Mouse (Mus musculus) MEL (cell line): ENCODE measurements around the gene Srgap1. TPM values are rescaled to one million over a fixed set of nuclear protein-coding genes. Genes with fewer than 3 reads are reported as not detected.

Source experiments
- DNase-seq: peaks from one replicate; pipeline ENCODE4 v3.0.0; 2011; ENCODE audit warnings: low read depth, low spot score
- H3K27ac ChIP-seq: 2 replicates; pipeline ENCODE4 v1.5.1; 2012; ENCODE audit warnings: low read depth, mild to moderate bottlenecking, control low read depth, low read length, moderate library complexity; ENCODE audit not compliant: control insufficient read depth
- H3K27me3 ChIP-seq, 2 experiments: fragments of 150-350 bp in 1 of 2; sonication (generic) in 1 of 2; 2 replicates each; pipeline ENCODE4 v1.6.1; 2012; ENCODE audit warnings: low read length in 2 of 2, mild to moderate bottlenecking in 2 of 2, improper control_type of control experiment in 1 of 2, moderate library complexity in 1 of 2; ENCODE audit not compliant: insufficient read depth in 2 of 2, control insufficient read depth in 1 of 2
- H3K36me3 ChIP-seq, 2 experiments: 2 replicates each; pipeline ENCODE4 v1.6.1; 2012 to 2014; ENCODE audit warnings: low read length in 2 of 2, improper control_type of control experiment in 1 of 2, inconsistent platforms in 1 of 2, mild to moderate bottlenecking in 1 of 2; ENCODE audit not compliant: insufficient read depth in 2 of 2, control insufficient read depth in 1 of 2
- H3K4me1 ChIP-seq, 2 experiments: fragments of 150-350 bp in 1 of 2; sonication (generic) in 1 of 2; 2 replicates each; pipeline ENCODE4 v1.6.1; 2012; ENCODE audit warnings: low read length in 2 of 2, improper control_type of control experiment in 1 of 2, mild to moderate bottlenecking in 1 of 2; ENCODE audit not compliant: insufficient read depth in 2 of 2, control insufficient read depth in 1 of 2
- H3K4me3 ChIP-seq, 2 experiments: fragments of 150-350 bp in 1 of 2; sonication (generic) in 1 of 2; 2 replicates each; pipeline ENCODE4 v1.5.1; 2012; ENCODE audit warnings: low read depth in 2 of 2, low read length in 2 of 2, mild to moderate bottlenecking in 2 of 2, moderate library complexity in 2 of 2, control low read depth in 1 of 2, improper control_type of control experiment in 1 of 2; ENCODE audit not compliant: control insufficient read depth in 1 of 2, insufficient read depth in 1 of 2
- H3K79me2 ChIP-seq: 2 replicates; pipeline ENCODE4 v1.6.1; 2012; ENCODE audit warnings: mild to moderate bottlenecking, low read length, moderate library complexity; ENCODE audit not compliant: control insufficient read depth, poor library complexity, insufficient read depth
- H3K9ac ChIP-seq: 2 replicates; pipeline ENCODE4 v1.6.1; 2012; ENCODE audit warnings: low read depth, mild to moderate bottlenecking, control low read depth, low read length, moderate library complexity; ENCODE audit not compliant: control insufficient read depth, poor library complexity, severe bottlenecking
- H3K9me3 ChIP-seq: fragments of 150-350 bp; sonication (generic); replicated peaks from 2 replicates; pipeline ENCODE4 v1.6.1; 2012; ENCODE audit warnings: mild to moderate bottlenecking, low read length, improper control_type of control experiment, moderate library complexity; ENCODE audit not compliant: insufficient read depth
- BHLHE40 ChIP-seq: IDR thresholded peaks from 2 replicates; pipeline ENCODE4 v1.6.1; 2012; ENCODE audit warnings: low read depth, mild to moderate bottlenecking, inconsistent platforms, low read length, improper control_type of control experiment, borderline replicate concordance
- CHD2 ChIP-seq: IDR thresholded peaks from 2 replicates; pipeline ENCODE4 v1.6.1; 2011; ENCODE audit warnings: low read length, improper control_type of control experiment
- CTCF ChIP-seq, 3 experiments: IDR thresholded peaks in 2 of 3; conservative IDR thresholded peaks in 1 of 3; 2 replicates each; pipeline ENCODE4 v1.5.1; 2011 to 2012; ENCODE audit warnings: low read length in 3 of 3, low read depth in 2 of 3, mild to moderate bottlenecking in 2 of 3, improper control_type of control experiment in 1 of 3, inconsistent platforms in 1 of 3, mixed read lengths in 1 of 3, moderate library complexity in 1 of 3; ENCODE audit not compliant: control insufficient read depth in 1 of 3, insufficient read depth in 1 of 3, poor library complexity in 1 of 3, severe bottlenecking in 1 of 3
- E2F4 ChIP-seq: IDR thresholded peaks from 2 replicates; pipeline ENCODE4 v1.6.1; 2011; ENCODE audit warnings: low read depth, low read length, improper control_type of control experiment, borderline replicate concordance
- ELF1 ChIP-seq: IDR thresholded peaks from 2 replicates; pipeline ENCODE4 v1.6.1; 2014; ENCODE audit warnings: low read depth, mild to moderate bottlenecking, inconsistent platforms, low read length, improper control_type of control experiment, moderate library complexity
- EP300 ChIP-seq, 2 experiments: IDR thresholded peaks; 2 replicates each; pipeline ENCODE4 v1.6.1; 2011; ENCODE audit warnings: improper control_type of control experiment in 2 of 2, low read length in 2 of 2, low read depth in 1 of 2, mild to moderate bottlenecking in 1 of 2
- ETS1 ChIP-seq: IDR thresholded peaks from 2 replicates; pipeline ENCODE4 v1.6.1; 2012; ENCODE audit warnings: low read depth, mild to moderate bottlenecking, inconsistent platforms, low read length, improper control_type of control experiment, moderate library complexity
- GABPA ChIP-seq: IDR thresholded peaks from 2 replicates; pipeline ENCODE4 v1.6.1; 2012; ENCODE audit warnings: low read depth, mild to moderate bottlenecking, inconsistent platforms, low read length, improper control_type of control experiment, moderate library complexity
- GATA1 ChIP-seq: IDR thresholded peaks from 2 replicates; pipeline ENCODE4 v1.6.1; 2011; ENCODE audit warnings: low read depth, low read length, improper control_type of control experiment
- MAFK ChIP-seq: IDR thresholded peaks from 2 replicates; pipeline ENCODE4 v1.6.1; 2011; ENCODE audit warnings: low read depth, mild to moderate bottlenecking, low read length, improper control_type of control experiment, borderline replicate concordance
- MAZ ChIP-seq: IDR thresholded peaks from 2 replicates; pipeline ENCODE4 v1.6.1; 2012; ENCODE audit warnings: low read depth, mild to moderate bottlenecking, inconsistent platforms, low read length, improper control_type of control experiment
- MXI1 ChIP-seq: IDR thresholded peaks from 2 replicates; pipeline ENCODE4 v1.6.1; 2011; ENCODE audit warnings: mild to moderate bottlenecking, low read depth, low read length, improper control_type of control experiment
- MYC ChIP-seq: IDR thresholded peaks from 2 replicates; pipeline ENCODE4 v1.6.1; 2011; ENCODE audit warnings: low read depth, mild to moderate bottlenecking, low read length, improper control_type of control experiment, moderate library complexity
- NELFE ChIP-seq: IDR thresholded peaks from 2 replicates; pipeline ENCODE4 v1.6.1; 2011; ENCODE audit warnings: low read depth, low read length, improper control_type of control experiment
- NRF1 ChIP-seq: IDR thresholded peaks from 2 replicates; pipeline ENCODE4 v1.6.1; 2014; ENCODE audit warnings: low read depth, mild to moderate bottlenecking, inconsistent platforms, low read length, improper control_type of control experiment, moderate library complexity; ENCODE audit not compliant: poor library complexity, insufficient read depth, severe bottlenecking
- POLR2A ChIP-seq, 2 experiments: IDR thresholded peaks; 2 replicates each; pipeline ENCODE4 v1.6.1; 2011 to 2012; ENCODE audit warnings: low read length in 2 of 2, mild to moderate bottlenecking in 2 of 2, control low read depth in 1 of 2, improper control_type of control experiment in 1 of 2, low read depth in 1 of 2, moderate library complexity in 1 of 2; ENCODE audit not compliant: control insufficient read depth in 1 of 2, insufficient read depth in 1 of 2, poor library complexity in 1 of 2
- POLR2AphosphoS5 ChIP-seq: IDR thresholded peaks from 2 replicates; pipeline ENCODE4 v1.6.1; 2012; ENCODE audit warnings: low read depth, borderline replicate concordance, mild to moderate bottlenecking, inconsistent platforms, low read length, moderate library complexity, mixed read lengths
- SIN3A ChIP-seq: IDR thresholded peaks from 2 replicates; pipeline ENCODE4 v1.6.1; 2012; ENCODE audit warnings: low read length, improper control_type of control experiment, inconsistent platforms
- TAL1 ChIP-seq: IDR thresholded peaks from 2 replicates; pipeline ENCODE4 v1.6.1; 2012; ENCODE audit warnings: mild to moderate bottlenecking, inconsistent platforms, low read length, moderate library complexity, mixed read lengths
- TBP ChIP-seq: IDR thresholded peaks from 2 replicates; pipeline ENCODE4 v1.8.0; 2011; ENCODE audit warnings: low read depth, low read length, improper control_type of control experiment
- TCF12 ChIP-seq: IDR thresholded peaks from 2 replicates; pipeline ENCODE4 v1.6.1; 2014; ENCODE audit warnings: low read depth, mild to moderate bottlenecking, inconsistent platforms, low read length, improper control_type of control experiment, moderate library complexity
- UBTF ChIP-seq: IDR thresholded peaks from 2 replicates; pipeline ENCODE4 v1.6.1; 2012; ENCODE audit warnings: low read depth, mild to moderate bottlenecking, inconsistent platforms, low read length, improper control_type of control experiment, moderate library complexity, borderline replicate concordance; ENCODE audit not compliant: insufficient read depth
- USF1 ChIP-seq: IDR thresholded peaks from 2 replicates; pipeline ENCODE4 v1.6.1; 2014; ENCODE audit warnings: low read depth, mild to moderate bottlenecking, inconsistent platforms, low read length, improper control_type of control experiment, moderate library complexity
- USF2 ChIP-seq, 2 experiments: IDR thresholded peaks; 2 replicates each; pipeline ENCODE4 v1.6.1; 2011 to 2012; ENCODE audit warnings: improper control_type of control experiment in 2 of 2, low read length in 2 of 2, borderline replicate concordance in 1 of 2, inconsistent platforms in 1 of 2, low read depth in 1 of 2, mild to moderate bottlenecking in 1 of 2; ENCODE audit not compliant: insufficient read depth in 1 of 2
- ZMIZ1 ChIP-seq: IDR thresholded peaks from 2 replicates; pipeline ENCODE4 v1.6.1; 2012; ENCODE audit warnings: low read depth, mild to moderate bottlenecking, inconsistent platforms, low read length, improper control_type of control experiment, moderate library complexity
- polyA plus RNA-seq, 2 experiments: library from polyadenylated mRNA; stranded (reverse) in 1 of 2; unstranded in 1 of 2; fragments of >175 nt in 1 of 2; fragments of >200 nt in 1 of 2; gene quantifications; 2 replicates each; pipeline versions ENCODE4 v1.2.1 to v1.2.4; 2012; ENCODE audit warnings: low replicate concordance in 2 of 2, low read depth in 1 of 2; ENCODE audit not compliant: insufficient read length in 2 of 2, insufficient read depth in 1 of 2, missing spikeins in 1 of 2
- total RNA-seq: library from RNA; depleted of rRNA; stranded (reverse); fragments of 300-350 nt; gene quantifications from 2 replicates; pipeline ENCODE4 v1.2.3, GENCODE M21; 2012

Gene Srgap1
- total and polyA plus RNA-seq, 3 experiments = not detected

DNA sequence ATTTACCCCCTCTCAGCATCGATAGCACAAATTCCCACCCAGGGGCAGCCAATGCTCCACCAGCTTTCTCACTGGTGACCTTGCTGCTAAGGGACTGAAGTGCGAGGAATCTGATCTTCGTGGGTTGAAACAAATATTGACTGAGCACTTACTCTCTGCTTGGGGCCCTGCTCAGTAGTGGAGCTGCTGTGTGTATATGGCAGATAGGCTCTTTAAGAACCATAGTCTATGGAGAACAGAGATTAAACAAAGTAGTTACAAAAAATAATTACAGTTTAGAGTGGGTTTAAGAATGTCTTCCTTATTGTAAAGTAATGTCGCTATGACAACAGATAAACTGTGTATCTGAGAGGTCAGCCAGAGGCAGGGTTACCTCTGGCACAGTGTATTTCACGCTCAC is 16.7 kb downstream of the Srgap1 start:
- no peaks in the 10 kb centered on the region for H3K9me3 ChIP-seq
- H3K4me3 ChIP-seq = no peak overlapping the region
- no peak for DNase-seq
- TF ChIP-seq EP300 (IDR thresholded peaks at IDR 0.05; ENCODE audit: low read depth in 1 of 2, low read length in 2 of 2) (no peak), CHD2 (no peak), MAFK (no peak), TCF12 (no peak), POLR2AphosphoS5 (no peak), USF1 (no peak), CTCF (IDR thresholded peaks at IDR 0.05 in 2 of 3, conservative IDR thresholded peaks at IDR 0.05 in 1 of 3; ENCODE audit: control insufficient read depth in 1 of 3, insufficient read depth in 1 of 3, low read depth in 2 of 3, low read length in 3 of 3, poor library complexity in 1 of 3, severe bottlenecking in 1 of 3) (no peak), ELF1 (no peak), MYC (no peak), NELFE (no peak), SIN3A (no peak), UBTF (no peak), MXI1 (no peak)
- H3K36me3 ChIP-seq = no peaks in the 10 kb centered on the region
- no peak overlapping the region for H3K27ac ChIP-seq
- H3K4me1 ChIP-seq = no peaks in the 10 kb centered on the region
- H3K79me2 ChIP-seq = no peaks in the 10 kb centered on the region
- no peak overlapping the region for H3K9ac ChIP-seq
- H3K27me3 ChIP-seq = no peaks in the 10 kb centered on the region

DNA sequence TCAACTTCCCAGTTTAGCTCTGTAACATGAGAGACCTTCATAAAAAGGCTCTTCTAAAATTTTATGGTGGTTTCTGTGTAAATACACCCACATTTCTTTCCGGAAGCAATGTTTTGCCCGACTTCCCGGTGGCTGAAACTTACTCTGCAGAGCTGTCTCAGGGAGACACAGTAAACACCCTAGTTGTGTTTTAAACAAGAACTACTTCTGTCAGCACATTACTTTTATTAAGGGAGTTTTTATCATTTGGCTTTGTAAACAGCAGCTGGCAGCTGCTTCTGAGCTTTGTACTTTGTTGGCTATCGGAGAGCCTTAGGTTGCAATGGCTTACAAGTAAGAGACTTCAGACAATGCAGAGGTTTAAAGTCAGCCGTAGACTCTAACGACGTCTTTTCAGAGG is 17.4 kb downstream of the Srgap1 start:
- Histone ChIP-seq H3K27ac (no peak overlapping the region), H3K36me3 (no peaks in the 10 kb centered on the region), H3K9me3 (no peaks in the 10 kb centered on the region), H3K4me1 (no peaks in the 10 kb centered on the region), H3K79me2 (no peaks in the 10 kb centered on the region)
- DNase-seq = no peak
- TF ChIP-seq E2F4 (no peak), BHLHE40 (no peak), ETS1 (no peak), GATA1 (no peak), MYC (no peak), ELF1 (no peak), POLR2A (IDR thresholded peaks at IDR 0.05; ENCODE audit: control insufficient read depth in 1 of 2, insufficient read depth in 1 of 2, low read depth in 1 of 2, low read length in 2 of 2, poor library complexity in 1 of 2) (no peak), ZMIZ1 (no peak), USF1 (no peak), MXI1 (no peak), GABPA (no peak), MAZ (no peak), TAL1 (no peak), MAFK (no peak), NRF1 (no peak), TBP (no peak), USF2 (IDR thresholded peaks at IDR 0.05; ENCODE audit: borderline replicate concordance in 1 of 2, insufficient read depth in 1 of 2, low read depth in 1 of 2, low read length in 2 of 2) (no peak)
- TF ChIP-seq, all 39 proteins: peak for 0
- Histone ChIP-seq H3K27me3 (no peaks in the 10 kb centered on the region), H3K9ac (no peak overlapping the region), H3K4me3 (no peak overlapping the region)
